Mouse (Mus musculus): Measurements from ENCODE around the gene Lenep. TPM values are rescaled to one million over a fixed set of nuclear protein-coding genes. Genes with fewer than 3 reads are reported as not detected.

Lenep gene
- total and polyA plus RNA-seq, 2 experiments: not detected

DNA sequence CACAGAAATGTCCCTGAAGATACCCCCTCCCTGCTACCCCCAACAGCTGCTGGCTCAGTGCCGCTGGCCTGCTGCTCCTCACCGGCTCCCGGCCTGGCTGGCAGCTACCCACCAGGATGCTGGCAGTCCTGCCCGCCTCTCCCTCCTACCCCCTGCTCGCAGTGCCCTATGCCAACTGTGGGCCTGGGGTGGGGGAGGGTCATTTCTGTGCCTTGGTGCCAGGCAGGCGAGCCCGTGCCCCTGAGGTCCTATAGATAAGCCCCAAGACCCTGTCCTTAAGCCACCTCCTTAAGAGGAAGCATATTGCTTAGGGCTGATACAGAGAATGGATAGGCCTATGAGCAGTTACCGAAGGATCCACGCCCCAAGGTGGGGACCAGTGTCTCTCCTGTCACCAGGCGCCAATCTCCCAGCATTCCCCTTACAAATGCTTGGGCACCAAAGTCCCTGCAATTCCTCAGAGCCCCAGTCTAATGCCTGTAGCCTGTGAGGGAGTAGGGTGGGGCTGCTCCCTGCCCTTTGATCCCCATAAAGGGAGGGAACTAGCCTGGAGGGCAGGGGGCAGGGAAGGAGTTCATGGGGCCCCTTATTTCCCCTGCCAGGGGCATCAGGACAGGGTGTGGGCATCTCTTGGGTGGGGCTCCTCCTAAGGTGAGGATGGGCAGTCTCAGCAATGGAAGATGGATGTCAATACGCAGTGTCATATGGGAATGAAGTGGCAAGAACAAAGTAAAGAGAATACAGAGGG is 14.3 kb downstream of the Lenep start:
- H3K4me1 ChIP-seq (ENCODE audit: control insufficient read depth, insufficient read depth, low read length): peaks cover 32% of the 10 kb centered on the region
- H3K79me2 ChIP-seq (ENCODE audit: control insufficient read depth, insufficient read depth, low read length): peaks cover 80% of the 10 kb centered on the region
- peak; percentile 50 for DNase-seq (ENCODE audit: extremely low read depth, low read depth, low spot score)
- no peak overlapping the region for H3K9ac ChIP-seq (ENCODE audit: low read depth, low read length)
- H3K4me3 ChIP-seq (ENCODE audit: insufficient read depth, low read depth, low read length): no peak overlapping the region
- TF ChIP-seq CTCF (IDR thresholded peaks at IDR 0.05; ENCODE audit: low read depth, low read length) (no peak), POLR2A (IDR thresholded peaks at IDR 0.05; ENCODE audit: extremely low read depth, insufficient read depth, low read length) (no peak)
- peaks cover 2% of the 10 kb centered on the region; the same call in 1 of the 2 replicates for H3K36me3 ChIP-seq (ENCODE audit: control insufficient read depth, insufficient read depth, low read length)
- peak overlapping the region; percentile 10 for H3K27ac ChIP-seq (replicated peaks; ENCODE audit: insufficient read depth, low read depth, low read length)
- 40% methylated on average over 11 of the region's 11 CpGs for WGBS
- no peaks in the 10 kb centered on the region for H3K27me3 ChIP-seq (ENCODE audit: control insufficient read depth, insufficient read depth, low read length)

DNA sequence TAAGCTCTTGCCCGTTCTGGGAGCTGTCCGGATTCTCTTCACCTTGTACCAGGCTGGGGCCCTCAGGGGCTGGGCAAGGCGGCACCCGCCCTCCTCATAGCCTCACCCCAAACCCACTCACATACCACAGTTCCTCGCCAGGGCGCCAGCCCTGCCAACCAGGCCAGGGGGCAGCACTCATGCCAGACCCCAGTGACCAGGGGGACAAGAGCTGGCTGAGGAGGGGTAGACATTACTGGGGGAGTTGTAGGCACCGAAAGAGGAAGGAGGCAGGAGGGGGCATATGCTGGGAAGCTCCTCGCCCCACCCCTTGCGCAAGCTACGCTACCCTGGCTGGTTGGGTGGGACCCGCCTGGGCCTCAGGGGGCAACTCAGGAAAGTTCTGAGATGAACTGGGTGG is 15.0 kb downstream of the Lenep start:
- peaks cover 32% of the 10 kb centered on the region for H3K4me1 ChIP-seq (ENCODE audit: control insufficient read depth, insufficient read depth, low read length)
- H3K9ac ChIP-seq (ENCODE audit: low read depth, low read length): 0 out of 2 replicates have a peak overlapping the region, but pooled peaks have one; percentile 6
- no peak overlapping the region for H3K4me3 ChIP-seq (ENCODE audit: insufficient read depth, low read depth, low read length)
- H3K27me3 ChIP-seq (ENCODE audit: control insufficient read depth, insufficient read depth, low read length): no peaks in the 10 kb centered on the region
- H3K36me3 ChIP-seq (ENCODE audit: control insufficient read depth, insufficient read depth, low read length): peaks cover 2% of the 10 kb centered on the region; the same call in 1 of the 2 replicates
- H3K27ac ChIP-seq (replicated peaks; ENCODE audit: insufficient read depth, low read depth, low read length): no peak overlapping the region
- no peak for TF ChIP-seq CTCF (IDR thresholded peaks at IDR 0.05; ENCODE audit: low read depth, low read length)
- TF ChIP-seq POLR2A (IDR thresholded peaks at IDR 0.05; ENCODE audit: extremely low read depth, insufficient read depth, low read length): no peak
- peaks cover 76% of the 10 kb centered on the region for H3K79me2 ChIP-seq (ENCODE audit: control insufficient read depth, insufficient read depth, low read length)
- no peak for DNase-seq (ENCODE audit: extremely low read depth, low read depth, low spot score)
- 84% methylated on average over 11 of the region's 11 CpGs for WGBS

DNA sequence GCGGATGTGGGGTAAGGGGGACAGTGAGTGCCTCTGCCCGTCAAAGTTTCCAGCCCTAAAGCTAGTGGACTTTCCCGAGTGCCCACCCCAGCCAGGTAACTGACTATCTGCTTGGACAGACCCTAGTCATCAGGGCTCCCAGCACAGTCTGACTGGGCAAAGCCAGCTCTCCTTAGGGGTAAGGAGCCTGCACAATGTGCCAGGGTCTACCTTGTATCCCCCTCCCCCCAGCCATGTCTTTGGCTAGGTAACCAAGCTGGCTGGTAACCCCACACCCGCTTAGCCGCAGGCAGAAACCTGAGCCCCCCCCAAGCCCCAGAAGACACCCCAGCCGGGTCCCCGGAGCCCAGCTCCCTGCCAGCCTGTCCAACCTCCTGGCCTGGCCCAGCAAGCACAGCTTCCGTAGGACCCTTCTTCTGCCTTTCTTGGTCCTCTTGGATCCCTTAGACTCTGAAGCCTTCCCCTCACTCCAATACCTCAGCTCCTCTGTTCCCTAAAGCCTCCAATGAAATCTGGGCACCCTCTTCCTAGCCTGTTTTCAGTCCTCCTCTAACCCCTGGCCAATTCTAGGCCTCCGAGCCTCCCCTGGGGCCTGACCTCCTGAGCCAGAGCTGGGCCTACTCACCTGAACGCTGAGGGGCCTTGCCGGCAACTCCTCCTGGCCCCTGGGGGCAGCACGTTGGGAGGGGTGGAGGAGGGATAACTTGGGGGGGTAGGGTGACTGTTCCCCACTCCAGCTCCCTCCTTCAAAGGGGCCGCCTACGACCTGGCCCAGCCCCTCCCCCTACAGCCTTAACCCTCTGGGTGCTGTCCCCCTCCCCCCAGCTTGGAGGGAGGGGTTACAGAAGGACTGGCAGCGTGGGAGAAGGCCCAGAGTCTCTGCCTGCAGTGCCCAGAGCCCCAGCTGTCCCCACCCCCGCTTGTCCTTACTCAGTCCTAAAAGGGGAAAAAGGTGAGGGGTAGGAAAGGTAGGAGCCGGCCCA is 15.9 kb downstream of the Lenep start:
- no peak for DNase-seq (ENCODE audit: extremely low read depth, low read depth, low spot score)
- H3K4me1 ChIP-seq (ENCODE audit: control insufficient read depth, insufficient read depth, low read length): peaks cover 32% of the 10 kb centered on the region
- no peak overlapping the region for H3K27ac ChIP-seq (replicated peaks; ENCODE audit: insufficient read depth, low read depth, low read length)
- peaks cover 2% of the 10 kb centered on the region; the same call in 1 of the 2 replicates for H3K36me3 ChIP-seq (ENCODE audit: control insufficient read depth, insufficient read depth, low read length)
- H3K4me3 ChIP-seq (ENCODE audit: insufficient read depth, low read depth, low read length): peak overlapping the region; percentile 8; the same call in 1 of the 2 replicates
- no peaks in the 10 kb centered on the region for H3K27me3 ChIP-seq (ENCODE audit: control insufficient read depth, insufficient read depth, low read length)
- TF ChIP-seq POLR2A (IDR thresholded peaks at IDR 0.05; ENCODE audit: extremely low read depth, insufficient read depth, low read length): no peak
- TF ChIP-seq CTCF (IDR thresholded peaks at IDR 0.05; ENCODE audit: low read depth, low read length): no peak
- WGBS: 82% methylated on average over 17 of the region's 17 CpGs
- no peak overlapping the region for H3K9ac ChIP-seq (ENCODE audit: low read depth, low read length)
- peaks cover 71% of the 10 kb centered on the region for H3K79me2 ChIP-seq (ENCODE audit: control insufficient read depth, insufficient read depth, low read length)

DNA sequence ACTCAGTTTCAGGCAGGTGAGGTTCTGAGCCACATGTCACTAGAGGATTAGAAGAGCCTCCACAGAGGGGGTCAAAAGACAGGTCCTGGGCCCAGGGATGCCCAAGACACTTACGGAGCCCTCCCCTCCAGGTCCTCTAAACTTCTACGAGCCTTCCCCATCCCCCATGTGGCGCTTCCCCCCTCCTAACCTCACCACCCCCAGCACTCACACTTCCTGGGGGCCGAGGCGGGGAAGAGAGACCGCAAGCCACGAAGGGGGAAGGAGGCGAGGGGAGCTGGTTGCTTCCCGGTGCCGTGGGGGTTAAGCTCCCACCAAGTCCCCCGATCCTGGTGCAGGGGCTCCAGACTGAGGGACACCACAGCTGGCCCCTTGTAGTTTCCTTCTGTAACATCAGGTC is 17.1 kb downstream of the Lenep start:
- peaks cover 2% of the 10 kb centered on the region; the same call in 1 of the 2 replicates for H3K36me3 ChIP-seq (ENCODE audit: control insufficient read depth, insufficient read depth, low read length)
- no peak overlapping the region for H3K9ac ChIP-seq (ENCODE audit: low read depth, low read length)
- H3K27ac ChIP-seq (replicated peaks; ENCODE audit: insufficient read depth, low read depth, low read length): no peak overlapping the region
- peaks cover 60% of the 10 kb centered on the region for H3K79me2 ChIP-seq (ENCODE audit: control insufficient read depth, insufficient read depth, low read length)
- 82% methylated on average over 11 of the region's 11 CpGs for WGBS
- DNase-seq (ENCODE audit: extremely low read depth, low read depth, low spot score): no peak
- TF ChIP-seq POLR2A (IDR thresholded peaks at IDR 0.05; ENCODE audit: extremely low read depth, insufficient read depth, low read length) (no peak), CTCF (IDR thresholded peaks at IDR 0.05; ENCODE audit: low read depth, low read length) (no peak)
- H3K4me3 ChIP-seq (ENCODE audit: insufficient read depth, low read depth, low read length): no peak overlapping the region
- H3K27me3 ChIP-seq (ENCODE audit: control insufficient read depth, insufficient read depth, low read length): no peaks in the 10 kb centered on the region
- H3K4me1 ChIP-seq (ENCODE audit: control insufficient read depth, insufficient read depth, low read length): peaks cover 25% of the 10 kb centered on the region

DNA sequence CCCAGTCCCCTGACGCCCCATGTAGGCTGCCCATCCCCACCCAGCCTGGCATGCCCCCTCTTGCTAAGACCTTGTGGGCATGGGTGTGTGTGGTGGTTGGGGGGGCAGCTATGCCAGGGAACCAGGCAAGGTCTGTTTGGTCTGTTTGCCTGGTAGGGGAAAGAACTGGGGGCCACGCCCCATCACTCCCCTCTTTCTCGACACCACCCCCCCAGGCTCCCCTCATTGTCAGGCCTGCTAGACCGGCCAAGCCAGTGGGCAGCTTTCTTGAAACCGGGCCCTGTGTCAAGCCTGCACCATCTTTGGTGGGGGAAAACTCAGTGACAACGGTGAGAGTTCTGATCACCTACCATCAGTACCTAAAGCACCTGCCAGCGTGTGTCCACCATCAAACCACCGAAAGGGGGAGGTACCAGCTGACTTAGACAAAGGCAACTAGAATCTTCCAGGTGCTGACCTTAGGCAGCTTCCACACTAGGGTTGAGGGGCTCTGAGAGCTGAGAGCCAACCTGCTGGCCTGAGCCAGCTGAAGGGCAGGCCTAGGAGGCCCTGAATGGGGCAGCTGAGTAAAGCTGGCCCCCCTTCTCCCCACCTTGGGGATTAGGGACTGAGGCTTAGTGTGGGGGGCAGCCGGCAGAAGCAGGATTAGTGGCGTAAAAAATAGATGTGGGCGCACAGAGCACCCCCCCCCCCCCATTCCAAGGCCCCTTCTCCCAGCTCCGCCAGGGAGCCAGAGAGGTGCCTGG is 18.1 kb downstream of the Lenep start:
- 91% methylated on average over 12 of the region's 12 CpGs for WGBS
- H3K36me3 ChIP-seq (ENCODE audit: control insufficient read depth, insufficient read depth, low read length): peaks cover 2% of the 10 kb centered on the region; the same call in 1 of the 2 replicates
- H3K27ac ChIP-seq (replicated peaks; ENCODE audit: insufficient read depth, low read depth, low read length): no peak overlapping the region
- no peaks in the 10 kb centered on the region for H3K27me3 ChIP-seq (ENCODE audit: control insufficient read depth, insufficient read depth, low read length)
- no peak for DNase-seq (ENCODE audit: extremely low read depth, low read depth, low spot score)
- H3K79me2 ChIP-seq (ENCODE audit: control insufficient read depth, insufficient read depth, low read length): peaks cover 51% of the 10 kb centered on the region
- peaks cover 15% of the 10 kb centered on the region for H3K4me1 ChIP-seq (ENCODE audit: control insufficient read depth, insufficient read depth, low read length)
- TF ChIP-seq POLR2A (IDR thresholded peaks at IDR 0.05; ENCODE audit: extremely low read depth, insufficient read depth, low read length) (no peak), CTCF (IDR thresholded peaks at IDR 0.05; ENCODE audit: low read depth, low read length) (no peak)
- H3K4me3 ChIP-seq (ENCODE audit: insufficient read depth, low read depth, low read length): no peak overlapping the region
- H3K9ac ChIP-seq (ENCODE audit: low read depth, low read length): no peak overlapping the region

Data from liver, adult 2 months (tissue).